Mouse (Mus musculus) cortical plate, adult 2 months (tissue): ENCODE data around the gene Prr36.

Experiments
- CTCF ChIP-seq: fragments of 200-500 bp; IDR thresholded peaks from 2 replicates; pipeline ENCODE4 v1.5.1; 2011; ENCODE audit warnings: mild to moderate bottlenecking, control low read depth, low read length; ENCODE audit not compliant: insufficient read depth; ENCODE audit errors: extremely low read depth
- POLR2A ChIP-seq: fragments of 200-500 bp; IDR thresholded peaks from 2 replicates; pipeline ENCODE4 v1.6.1; 2011; ENCODE audit warnings: mild to moderate bottlenecking, low read length, control low read depth; ENCODE audit not compliant: insufficient read depth; ENCODE audit errors: extremely low read depth

- TF ChIP-seq CTCF (no peak), POLR2A (no peak)
Measured at GRCm38 (mm10) chr8:4247951-4248540, 30.8 kb upstream of the Prr36 start, which contains the start of gene Tgfbr3l.
